Mouse (Mus musculus) effector memory CD4-positive, alpha-beta T cell, adult 5 months (primary cell): ENCODE results near the gene Gm5580. TPM values are rescaled to one million over a fixed set of nuclear protein-coding genes. Genes with fewer than 3 reads are reported as not detected.

Source experiments
- polyA plus RNA-seq: library from polyadenylated mRNA; unstranded; fragments of 100-300 nt; shearing (Covaris generic); gene quantifications from one replicate; pipeline ENCODE4 v1.2.1, GENCODE M21; 2017

The Gm5580 gene
- polyA plus RNA-seq: not detected

DNA sequence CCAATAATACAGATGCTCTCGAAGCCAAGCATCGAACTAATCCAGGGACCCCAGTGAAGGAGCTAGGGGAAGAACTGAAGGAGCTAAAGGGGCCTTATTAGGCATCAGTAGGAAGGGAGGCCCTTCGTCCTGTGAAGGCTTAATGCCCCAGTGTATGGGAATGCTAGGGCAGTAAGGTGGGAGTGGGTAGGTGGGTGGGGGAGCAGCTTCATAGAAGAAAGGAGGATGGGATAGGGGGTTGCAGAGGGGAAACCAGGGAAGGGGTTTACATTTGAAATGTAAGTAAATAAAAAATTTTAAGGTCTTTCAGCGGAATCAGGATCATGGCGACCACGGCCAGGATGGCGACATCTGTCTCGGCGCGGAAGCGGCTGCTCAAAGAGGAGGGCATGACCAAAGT is at the start of gene Gm5580:
Gene Gm5580, plus strand, starts transcription at position 301 of the 400 bp plus-strand sequence.

DNA sequence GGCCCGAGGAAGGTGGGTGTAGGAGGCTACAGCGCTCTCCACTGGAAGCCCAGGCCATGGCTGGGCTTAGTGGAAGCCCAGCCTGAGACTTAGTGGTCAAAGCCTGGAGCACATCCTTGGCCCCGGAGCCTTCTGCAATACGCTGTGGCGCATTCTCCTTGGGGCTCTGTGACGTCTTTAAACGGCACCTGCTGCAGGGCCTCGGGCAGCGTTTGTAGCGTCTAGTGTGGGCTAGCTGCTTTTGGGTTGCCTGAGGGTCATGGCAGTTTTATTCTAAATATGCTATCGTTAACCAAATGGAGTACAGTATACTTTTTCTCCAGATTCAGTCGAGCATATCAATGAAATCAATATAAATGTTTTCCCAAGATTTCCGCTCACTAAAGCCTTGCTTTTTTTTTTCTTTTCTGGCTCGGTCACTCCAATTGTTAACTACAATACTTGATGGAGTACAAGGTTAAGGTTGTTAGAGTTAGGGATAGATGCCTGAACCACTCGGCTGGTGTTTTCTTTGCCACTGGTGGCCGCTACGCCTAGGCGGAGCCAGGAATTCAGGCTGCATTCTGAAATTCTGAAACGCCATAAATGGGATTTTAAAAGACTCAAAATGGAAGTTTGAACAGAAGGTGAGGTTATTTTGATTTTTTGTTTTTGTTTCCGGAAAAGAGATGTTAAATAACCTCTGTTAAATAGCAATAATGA is 44.5 kb upstream of the Gm5580 start, which contains the start of gene Olfr212:
Gene Olfr212, plus strand, starts transcription at position 215 of the 702 bp plus-strand sequence.

DNA sequence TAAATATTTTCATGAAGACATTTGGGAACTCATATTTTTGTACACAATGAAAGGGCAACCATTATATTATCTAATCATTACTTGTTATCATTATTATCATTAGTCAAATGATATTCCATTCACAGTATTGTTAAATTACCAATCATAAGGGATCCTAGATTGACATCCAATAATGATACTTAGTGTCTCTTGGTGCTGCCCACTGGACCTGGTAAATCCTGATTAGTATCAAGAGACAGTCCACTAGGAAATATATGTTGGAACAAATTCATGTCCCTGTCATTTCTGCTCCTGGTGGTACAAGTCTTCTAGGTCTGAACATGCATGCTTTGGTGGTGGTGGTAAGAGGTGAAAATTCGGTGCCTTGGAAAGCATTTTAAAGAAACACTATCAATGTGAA is 12.8 kb upstream of the Gm5580 start, which contains the start of gene Olfr213:
Gene Olfr213, plus strand, starts transcription at position 301 of the 400 bp plus-strand sequence.

DNA sequence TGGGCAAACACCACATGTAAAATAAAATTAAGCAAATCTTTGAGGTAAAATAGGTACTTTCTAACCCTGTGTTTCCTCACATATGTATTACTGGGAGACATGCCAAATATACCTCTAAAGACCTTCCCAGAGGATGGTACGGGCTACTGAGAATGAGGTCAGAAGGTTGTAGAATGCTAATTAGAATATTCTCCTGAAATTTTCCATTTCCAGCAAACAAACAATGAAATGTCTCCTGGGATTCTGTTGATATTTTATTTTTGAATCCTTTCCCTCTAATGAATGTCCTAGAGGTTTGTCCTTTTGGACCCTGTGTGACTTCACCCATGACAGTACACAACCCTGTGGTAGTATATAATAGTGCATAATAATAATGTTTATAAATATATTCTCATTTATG is 3.0 kb downstream of the Gm5580 start, which contains the start of gene Olfr214:
Gene Olfr214, plus strand, starts transcription at position 301 of the 400 bp plus-strand sequence.

DNA sequence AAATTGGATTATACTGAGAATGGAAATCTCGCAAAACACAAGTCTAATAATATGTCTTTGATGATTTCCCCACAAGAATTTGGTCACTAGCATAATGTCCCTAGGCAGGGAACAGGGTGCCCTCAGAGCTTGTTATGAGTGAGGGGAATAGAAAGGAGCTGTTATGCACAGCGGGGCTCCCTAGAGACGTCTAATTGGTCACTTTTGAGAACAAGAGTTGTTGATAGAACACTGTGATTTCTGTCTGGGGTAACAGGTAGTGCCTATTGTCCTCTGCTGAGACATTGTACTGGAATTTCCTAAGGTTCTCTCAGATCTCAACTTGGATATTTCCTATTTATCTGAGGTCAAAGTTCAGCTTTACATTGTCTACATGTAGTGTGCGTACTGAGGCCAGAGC is 33.2 kb downstream of the Gm5580 start, which contains the start of gene Olfr215:
Gene Olfr215, minus strand, starts transcription at position 101 of the 400 bp plus-strand sequence.

Other genes with a start within 250 kb of the Gm5580 start
- gene March8, start 213.1 kb upstream of the Gm5580 start, polyA plus RNA-seq: 1.8 TPM
- not detected for gene Alox5, start 90.0 kb upstream of the Gm5580 start, polyA plus RNA-seq
- gene Olfr211, start 62.0 kb upstream of the Gm5580 start, polyA plus RNA-seq: not detected
- gene Olfr212, start 44.6 kb upstream of the Gm5580 start, polyA plus RNA-seq: not detected
- gene Olfr213, start 12.7 kb upstream of the Gm5580 start, polyA plus RNA-seq: not detected
- not detected for gene Olfr214, start 3.1 kb downstream of the Gm5580 start, polyA plus RNA-seq
- not detected for gene Olfr215, start 33.1 kb downstream of the Gm5580 start, polyA plus RNA-seq
- gene Zfp422, start 77.9 kb downstream of the Gm5580 start, polyA plus RNA-seq: 9.9 TPM
- not detected for gene Depp1, start 99.5 kb downstream of the Gm5580 start, polyA plus RNA-seq
- gene Rassf4, start 122.8 kb downstream of the Gm5580 start, polyA plus RNA-seq: 0.06 TPM
- gene Tmem72, start 165.8 kb downstream of the Gm5580 start, polyA plus RNA-seq: 0.06 TPM